Mouse (Mus musculus) CH12.LX (cell line): ENCODE results near the gene Arcn1. TPM values are rescaled to one million over a fixed set of nuclear protein-coding genes. Genes with fewer than 3 reads are reported as not detected.
A peak's percentile ranks its signal among the peaks of the same experiment; 100 is the strongest.

Experiments used
- DNase-seq: peaks from one replicate; pipeline ENCODE4 v3.0.0-alpha.2; 2013; ENCODE audit errors: extremely low read depth
- H3K27ac ChIP-seq: 2 replicates; pipeline ENCODE4 v1.5.1; 2012; ENCODE audit warnings: low read depth, mild to moderate bottlenecking, control low read depth, moderate library complexity; ENCODE audit not compliant: insufficient read depth
- H3K27me3 ChIP-seq: replicated peaks from 2 replicates; pipeline ENCODE3; 2012; ENCODE audit warnings: inconsistent platforms
- H3K36me3 ChIP-seq, 2 experiments: replicated peaks in 1 of 2; 2 replicates each; pipeline versions ENCODE3 to v1.6.1; 2012; ENCODE audit warnings: inconsistent platforms in 1 of 2, low read length in 1 of 2, mild to moderate bottlenecking in 1 of 2, mixed read lengths in 1 of 2, moderate library complexity in 1 of 2; ENCODE audit not compliant: control insufficient read depth in 1 of 2, insufficient read depth in 1 of 2
- H3K4me1 ChIP-seq, 2 experiments: 2 replicates each; pipeline ENCODE4 v1.6.1; 2012; ENCODE audit warnings: inconsistent platforms in 1 of 2, moderate library complexity in 1 of 2; ENCODE audit not compliant: insufficient read depth in 2 of 2, control insufficient read depth in 1 of 2
- H3K4me2 ChIP-seq: 2 replicates; pipeline ENCODE4 v1.6.1; 2012; ENCODE audit warnings: low read depth, mild to moderate bottlenecking, control low read depth; ENCODE audit not compliant: poor library complexity, insufficient read depth, severe bottlenecking
- H3K4me3 ChIP-seq, 3 experiments: fragments of 150-350 bp in 1 of 3; sonication (generic) in 1 of 3; replicated peaks in 1 of 3; 2 replicates each; pipeline versions ENCODE3 to v1.5.1; 2011 to 2012; ENCODE audit warnings: low read depth in 2 of 3, low read length in 2 of 3, mild to moderate bottlenecking in 2 of 3, moderate library complexity in 2 of 3, control low read depth in 1 of 3, improper control_type of control experiment in 1 of 3, inconsistent platforms in 1 of 3, mixed read lengths in 1 of 3; ENCODE audit not compliant: poor library complexity in 1 of 3
- H3K79me2 ChIP-seq: replicated peaks from 2 replicates; pipeline ENCODE4 v1.6.1; 2012; ENCODE audit warnings: mild to moderate bottlenecking, moderate library complexity; ENCODE audit not compliant: control insufficient read depth, poor library complexity, insufficient read depth, severe bottlenecking; ENCODE audit errors: extremely low read depth
- H3K9ac ChIP-seq: 2 replicates; pipeline ENCODE4 v1.6.1; 2012; ENCODE audit warnings: low read depth, mild to moderate bottlenecking, control low read depth, moderate library complexity; ENCODE audit not compliant: insufficient read depth
- H3K9me3 ChIP-seq: replicated peaks from 2 replicates; pipeline ENCODE3; 2012; ENCODE audit warnings: low read length, inconsistent platforms, mixed read lengths
- BHLHE40 ChIP-seq: IDR thresholded peaks from 2 replicates; pipeline ENCODE4 v1.6.1; 2011; ENCODE audit warnings: mild to moderate bottlenecking, low read depth, low read length, improper control_type of control experiment
- CHD2 ChIP-seq: IDR thresholded peaks from 2 replicates; pipeline ENCODE4 v1.6.1; 2011; ENCODE audit warnings: low read length, improper control_type of control experiment
- CTCF ChIP-seq, 2 experiments: IDR thresholded peaks in 1 of 2; conservative IDR thresholded peaks in 1 of 2; 2 replicates each; pipeline ENCODE4 v1.5.1; 2011 to 2012; ENCODE audit warnings: low read depth in 2 of 2, low read length in 2 of 2, improper control_type of control experiment in 1 of 2, inconsistent platforms in 1 of 2, mild to moderate bottlenecking in 1 of 2, moderate library complexity in 1 of 2
- ELF1 ChIP-seq: IDR thresholded peaks from 2 replicates; pipeline ENCODE4 v1.6.1; 2014; ENCODE audit warnings: low read depth, mild to moderate bottlenecking, inconsistent platforms, low read length, improper control_type of control experiment
- ETS1 ChIP-seq: conservative IDR thresholded peaks from 2 replicates; pipeline ENCODE4 v1.6.1; 2012; ENCODE audit warnings: low read depth, mild to moderate bottlenecking, inconsistent platforms, low read length, improper control_type of control experiment, moderate library complexity
- GABPA ChIP-seq: IDR thresholded peaks from 2 replicates; pipeline ENCODE4 v1.6.1; 2012; ENCODE audit warnings: low read depth, low read length, improper control_type of control experiment, inconsistent platforms; ENCODE audit not compliant: insufficient replicate concordance
- IRF4 ChIP-seq: IDR thresholded peaks from 2 replicates; pipeline ENCODE4 v1.6.1; 2014; ENCODE audit warnings: low read depth, mild to moderate bottlenecking, inconsistent platforms, low read length, improper control_type of control experiment
- JUN ChIP-seq: IDR thresholded peaks from 2 replicates; pipeline ENCODE4 v1.6.1; 2011; ENCODE audit warnings: low read depth, mild to moderate bottlenecking, low read length, improper control_type of control experiment, moderate library complexity; ENCODE audit not compliant: insufficient read depth
- KAT2A ChIP-seq: IDR thresholded peaks from 2 replicates; pipeline ENCODE4 v1.6.1; 2012; ENCODE audit warnings: low read length, improper control_type of control experiment, inconsistent platforms; ENCODE audit not compliant: insufficient replicate concordance
- MAFK ChIP-seq: IDR thresholded peaks from 2 replicates; pipeline ENCODE4 v1.6.1; 2011; ENCODE audit warnings: low read length, improper control_type of control experiment; ENCODE audit not compliant: insufficient replicate concordance
- MAX ChIP-seq: IDR thresholded peaks from 2 replicates; pipeline ENCODE4 v1.6.1; 2011; ENCODE audit warnings: low read length, improper control_type of control experiment
- MAZ ChIP-seq: IDR thresholded peaks from 2 replicates; pipeline ENCODE4 v1.6.1; 2012; ENCODE audit warnings: low read depth, mild to moderate bottlenecking, inconsistent platforms, low read length, improper control_type of control experiment, moderate library complexity
- MEF2A ChIP-seq: IDR thresholded peaks from 2 replicates; pipeline ENCODE4 v1.6.1; 2014; ENCODE audit warnings: low read depth, mild to moderate bottlenecking, inconsistent platforms, low read length, improper control_type of control experiment, borderline replicate concordance
- MXI1 ChIP-seq: IDR thresholded peaks from 2 replicates; pipeline ENCODE4 v1.6.1; 2011; ENCODE audit warnings: mild to moderate bottlenecking, low read depth, low read length, improper control_type of control experiment
- MYC ChIP-seq: IDR thresholded peaks from 2 replicates; pipeline ENCODE4 v1.6.1; 2011; ENCODE audit warnings: low read depth, mild to moderate bottlenecking, improper control_type of control experiment, low read length
- NRF1 ChIP-seq: IDR thresholded peaks from 2 replicates; pipeline ENCODE4 v1.6.1; 2014; ENCODE audit warnings: low read depth, mild to moderate bottlenecking, inconsistent platforms, low read length, improper control_type of control experiment, moderate library complexity
- PAX5 ChIP-seq: IDR thresholded peaks from 2 replicates; pipeline ENCODE4 v1.6.1; 2012; ENCODE audit warnings: low read length, inconsistent platforms, mixed read lengths
- POLR2A ChIP-seq: IDR thresholded peaks from 2 replicates; pipeline ENCODE4 v1.6.1; 2011; ENCODE audit warnings: low read depth, mild to moderate bottlenecking, improper control_type of control experiment, low read length
- POLR2AphosphoS2 ChIP-seq: IDR thresholded peaks from 2 replicates; pipeline ENCODE4 v1.6.1; 2011; ENCODE audit warnings: low read depth, low read length, improper control_type of control experiment
- RAD21 ChIP-seq: IDR thresholded peaks from 2 replicates; pipeline ENCODE4 v1.6.1; 2011; ENCODE audit warnings: low read depth, mild to moderate bottlenecking, low read length, improper control_type of control experiment, moderate library complexity
- RCOR1 ChIP-seq: conservative IDR thresholded peaks from 2 replicates; pipeline ENCODE4 v1.6.1; 2012; ENCODE audit warnings: low read depth, mild to moderate bottlenecking, inconsistent platforms, low read length, improper control_type of control experiment
- SMC3 ChIP-seq: IDR thresholded peaks from 2 replicates; pipeline ENCODE4 v1.6.1; 2011; ENCODE audit warnings: low read depth, low read length, improper control_type of control experiment
- TBP ChIP-seq: conservative IDR thresholded peaks from 2 replicates; pipeline ENCODE4 v1.6.1; 2011; ENCODE audit warnings: low read depth, low read length, improper control_type of control experiment
- TCF12 ChIP-seq: IDR thresholded peaks from 2 replicates; pipeline ENCODE4 v1.6.1; 2014; ENCODE audit warnings: low read depth, mild to moderate bottlenecking, inconsistent platforms, low read length, improper control_type of control experiment
- USF1 ChIP-seq: IDR thresholded peaks from 2 replicates; pipeline ENCODE4 v1.6.1; 2014; ENCODE audit warnings: low read depth, mild to moderate bottlenecking, inconsistent platforms, low read length, improper control_type of control experiment
- USF2 ChIP-seq: conservative IDR thresholded peaks from 2 replicates; pipeline ENCODE4 v1.6.1; 2011; ENCODE audit warnings: low read depth, low read length, improper control_type of control experiment
- ZKSCAN1 ChIP-seq: IDR thresholded peaks from 2 replicates; pipeline ENCODE4 v1.6.1; 2012; ENCODE audit warnings: low read depth, inconsistent platforms, low read length, improper control_type of control experiment, borderline replicate concordance
- ZMIZ1 ChIP-seq: IDR thresholded peaks from 2 replicates; pipeline ENCODE4 v1.6.1; 2012; ENCODE audit warnings: low read depth, mild to moderate bottlenecking, inconsistent platforms, low read length, improper control_type of control experiment
- ZNF384 ChIP-seq: IDR thresholded peaks from 2 replicates; pipeline ENCODE4 v1.6.1; 2012; ENCODE audit warnings: low read depth, low read length, improper control_type of control experiment, inconsistent platforms
- dilution Hi-C: fragments of 300-500 bp; cut with MboI; formaldehyde crosslinking; loops from 2 replicates; pipeline ENCODE4 v1.14.3; 2020; ENCODE audit warnings: low sequenced_read_pairs; ENCODE audit not compliant: extremely low pct_unique_long_range_greater_than_20kb, extremely low pct_ligation_motif_present
- in situ Hi-C: fragments of 300-500 bp; cut with MboI; formaldehyde crosslinking; loops from 3 replicates; pipeline ENCODE4 v1.14.3; 2019; ENCODE audit warnings: low sequenced_read_pairs, low pct_ligation_motif_present, low pct_unique_long_range_greater_than_20kb, mixed read lengths
- polyA plus RNA-seq: library from polyadenylated mRNA; unstranded; fragments of >175 nt; gene quantifications from 2 replicates; pipeline ENCODE4 v1.2.1, GENCODE M21; 2012; ENCODE audit warnings: low read depth; ENCODE audit not compliant: insufficient read length
- total RNA-seq, 2 experiments: library from RNA; depleted of rRNA; stranded (reverse); fragments of 300-350 nt in 1 of 2; fragments of >200 nt in 1 of 2; gene quantifications; 2 replicates each; pipeline ENCODE4 v1.2.3; 2012 to 2014

The Arcn1 gene
- total and polyA plus RNA-seq, 3 experiments = 79.4 to 150 (median 127) TPM

DNA sequence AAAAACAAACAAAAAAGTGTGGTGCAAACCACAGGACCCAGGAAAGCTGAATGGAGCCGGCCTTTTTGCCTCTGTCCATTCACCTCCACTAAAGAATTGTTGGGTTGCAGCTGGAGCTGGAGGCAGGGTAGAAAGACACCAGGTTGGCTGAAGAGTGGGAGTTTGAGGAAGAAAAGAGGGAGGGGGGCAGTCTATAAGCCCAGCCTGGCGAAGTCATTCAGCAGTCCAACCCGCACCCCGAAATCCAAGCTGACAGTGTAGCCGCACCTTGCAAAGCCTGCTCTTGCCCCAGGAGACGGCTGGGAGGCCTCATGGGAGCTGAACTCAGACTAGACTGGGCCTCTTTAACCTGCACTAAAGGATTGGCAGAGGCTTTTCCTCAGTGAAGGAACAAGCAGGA is 31.8 kb downstream of the Arcn1 start:
- H3K4me3 ChIP-seq = no peak overlapping the region
- in situ Hi-C loops = no loop called here

DNA sequence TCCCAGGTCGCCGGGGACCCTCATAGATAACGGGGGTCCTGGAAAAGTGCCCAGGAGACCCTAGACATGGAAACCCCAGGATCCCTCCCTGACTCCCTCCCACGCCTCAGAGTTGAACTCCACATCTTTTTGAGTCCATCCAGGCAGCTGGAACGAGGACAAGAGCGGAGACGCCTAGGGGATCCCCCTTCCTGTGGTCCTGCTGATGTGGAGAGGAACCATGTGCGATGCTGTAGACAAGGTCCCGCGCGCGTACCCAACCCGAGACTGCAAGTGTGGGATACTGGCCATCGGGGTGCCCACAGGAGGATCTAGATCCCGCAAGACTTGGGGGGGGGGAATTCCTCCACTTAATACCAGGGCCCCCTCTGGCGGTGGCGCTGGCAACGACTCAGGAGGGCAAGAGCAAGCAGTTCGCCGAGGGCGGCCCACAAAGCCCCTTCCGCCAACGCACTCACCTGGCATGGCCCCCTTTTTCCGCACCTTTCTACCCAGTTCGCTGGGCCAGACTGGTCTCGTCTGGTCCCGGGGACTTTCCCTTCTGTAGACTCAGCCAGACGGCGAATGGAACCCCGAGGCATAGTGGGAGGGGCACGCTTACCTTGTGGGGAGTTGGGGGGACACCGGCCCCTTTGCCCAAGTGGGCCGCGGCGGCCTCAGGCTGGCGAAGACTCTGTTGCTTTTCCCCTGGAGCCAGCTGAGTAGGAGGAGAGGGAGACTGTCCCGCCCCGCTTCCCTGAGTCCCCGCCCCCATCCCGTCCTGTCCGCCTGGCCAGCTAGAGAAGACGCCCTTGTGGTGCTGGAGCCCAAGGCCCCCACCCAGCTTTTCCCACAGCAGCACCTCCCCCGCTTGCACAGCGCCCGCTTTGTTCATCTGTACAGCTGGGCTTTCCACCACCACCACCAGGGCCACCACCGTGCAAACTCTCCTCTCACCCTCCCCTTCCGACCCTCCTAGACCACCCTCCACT is 32.8 kb downstream of the Arcn1 start, which contains the start of gene Phldb1:
Gene Phldb1, minus strand, starts transcription at position 675 of the 971 bp plus-strand sequence.
- dilution Hi-C loops = no loop called here
- DNase-seq = peak; percentile 55
- in situ Hi-C loops = no loop called here
- H3K4me1 ChIP-seq = peaks cover 13 to 36% of the 10 kb centered on the region in 2 experiments
- H3K9ac ChIP-seq = peak within 1 kb of the TSS; percentile 42
- peaks cover 3% of the 10 kb centered on the region for H3K9me3 ChIP-seq
- no peak within 1 kb of the TSS for H3K27ac ChIP-seq
- H3K79me2 ChIP-seq = no peaks in the 10 kb centered on the region
- no peaks in the 10 kb centered on the region for H3K36me3 ChIP-seq
- peak within 1 kb of the TSS; percentile 90 for H3K4me2 ChIP-seq
- peaks cover 43% of the 10 kb centered on the region for H3K27me3 ChIP-seq
- H3K4me3 ChIP-seq = peak within 1 kb of the TSS; percentile 47 to 59 (median 51)
- TF ChIP-seq MAFK (no peak), KAT2A (no peak), MXI1 (no peak), ZKSCAN1 (no peak), POLR2AphosphoS2 (no peak), ELF1 (peak; percentile 36; the same call in 1 of the 2 replicates), ZNF384 (no peak), RAD21 (peak; percentile 52), ZMIZ1 (no peak), MEF2A (0 out of 2 replicates have a peak, but pooled peaks have one; percentile 8), USF2 (no peak), CTCF (conservative IDR thresholded peaks at IDR 0.05 in 1 of 2, IDR thresholded peaks at IDR 0.05 in 1 of 2; ENCODE audit: low read depth in 2 of 2, low read length in 2 of 2) (peak in 1 of 2 experiments; percentile 73; a peak in 2 of 4 replicates), MYC (no peak), NRF1 (no peak), MAX (0 out of 2 replicates have a peak, but pooled peaks have one; percentile 8), GABPA (no peak), TCF12 (peak; percentile 43; the same call in 1 of the 2 replicates), MAZ (peak; percentile 66; the same call in 1 of the 2 replicates), CHD2 (no peak), TBP (no peak), POLR2A (no peak), PAX5 (no peak), RCOR1 (no peak), JUN (no peak), USF1 (no peak), SMC3 (peak; percentile 69), BHLHE40 (no peak), ETS1 (0 out of 2 replicates have a peak, but pooled peaks have one; percentile 10)

More for the DNA sequence above, 31.8 kb downstream of the Arcn1 start:
- no peak overlapping the region for H3K9ac ChIP-seq
- TF ChIP-seq POLR2A (no peak), ELF1 (no peak), CHD2 (no peak), JUN (no peak), POLR2AphosphoS2 (no peak), IRF4 (no peak), RCOR1 (no peak)
- TF ChIP-seq, all 38 proteins: peak for 0
- H3K36me3 ChIP-seq = no peaks in the 10 kb centered on the region
- peaks cover 40% of the 10 kb centered on the region for H3K27me3 ChIP-seq
- no peak overlapping the region for H3K4me2 ChIP-seq
- H3K79me2 ChIP-seq = no peaks in the 10 kb centered on the region
- DNase-seq = no peak
- dilution Hi-C loops = no loop called here
- no peak overlapping the region for H3K27ac ChIP-seq
- peaks cover 13 to 41% of the 10 kb centered on the region in 2 experiments for H3K4me1 ChIP-seq
- peaks cover 3% of the 10 kb centered on the region for H3K9me3 ChIP-seq
